Mouse (Mus musculus): Measurements from ENCODE around the gene Sorbs2.

The Sorbs2 gene

DNA sequence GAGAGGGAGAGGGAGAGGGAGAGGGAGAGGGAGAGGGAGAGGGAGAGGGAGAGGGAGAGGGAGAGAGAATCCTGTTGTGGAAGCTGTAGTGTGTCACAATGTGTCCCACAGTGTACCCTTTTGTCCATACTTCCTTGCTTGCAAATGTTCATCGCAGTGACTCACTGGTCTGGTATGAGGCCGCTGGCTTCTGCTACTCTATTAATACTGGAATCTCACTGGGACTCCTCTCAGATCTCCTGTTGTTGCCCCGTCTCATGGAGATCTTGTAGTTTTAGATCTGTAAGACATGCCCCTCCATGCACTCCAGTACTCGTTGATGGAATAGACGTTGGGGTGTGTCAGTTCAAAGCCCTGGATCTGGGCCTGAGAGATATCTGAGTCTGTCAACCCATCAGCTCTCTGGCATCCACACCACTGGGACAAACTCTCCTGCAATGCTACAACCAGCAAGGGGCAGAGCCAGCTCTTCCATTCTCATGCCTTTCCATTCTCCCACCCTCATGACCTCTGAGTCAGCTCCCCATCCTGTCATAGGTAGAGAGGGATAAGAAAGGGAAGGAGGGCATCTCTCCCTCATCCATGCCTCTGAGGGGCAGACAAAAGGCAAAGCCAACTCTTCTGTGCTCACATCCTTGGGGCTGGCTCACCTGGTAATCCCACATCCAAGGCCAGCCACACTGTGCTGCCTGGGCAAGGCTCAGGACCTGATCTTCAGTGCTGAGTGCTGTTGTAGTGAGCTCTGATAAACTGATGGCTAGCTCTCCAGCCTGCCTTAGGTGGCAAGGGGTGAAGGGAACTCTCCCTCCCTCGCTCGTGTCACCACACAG is 72.3 kb downstream of the Sorbs2 start:
- no peak for DNase-seq (ENCODE audit: low read depth, low spot score)

DNA sequence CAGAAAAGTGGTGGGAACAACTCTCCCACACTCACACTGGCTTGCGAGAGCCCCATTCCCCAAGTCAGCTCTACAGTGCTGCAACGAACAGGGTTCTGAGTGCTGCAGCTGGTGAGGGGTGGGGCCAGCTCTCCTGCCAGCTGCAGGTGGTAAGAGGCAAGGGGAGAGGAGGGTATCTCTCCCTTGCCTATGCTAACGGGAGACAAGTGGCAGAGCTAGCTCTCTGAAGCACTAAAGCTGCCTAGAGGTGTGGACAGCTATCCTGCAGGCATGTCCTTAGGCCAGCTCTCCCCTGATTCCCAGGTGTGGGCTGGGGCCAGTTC is 72.9 kb downstream of the Sorbs2 start:
- no peak for DNase-seq (ENCODE audit: low read depth, low spot score)

DNA sequence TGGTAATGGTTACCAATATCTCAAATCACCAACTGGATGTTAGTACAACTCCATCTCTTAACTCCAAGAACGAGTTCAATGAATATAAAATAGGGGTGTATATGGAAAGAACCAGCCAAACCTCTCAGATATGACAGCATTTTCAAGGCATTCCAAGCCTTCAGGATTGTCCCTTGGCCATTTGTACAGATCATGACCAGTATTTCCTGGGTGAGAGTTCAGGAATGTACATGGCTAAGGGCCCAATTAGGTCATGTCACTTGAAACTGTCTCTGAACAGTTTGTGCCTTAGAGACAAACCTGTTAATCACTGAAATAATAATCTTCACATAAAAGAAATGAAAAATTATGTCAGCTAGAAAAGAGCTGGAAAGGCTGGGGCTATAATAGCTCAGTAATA is 76.3 kb downstream of the Sorbs2 start:
- DNase-seq (ENCODE audit: low read depth, low spot score): no peak

DNA sequence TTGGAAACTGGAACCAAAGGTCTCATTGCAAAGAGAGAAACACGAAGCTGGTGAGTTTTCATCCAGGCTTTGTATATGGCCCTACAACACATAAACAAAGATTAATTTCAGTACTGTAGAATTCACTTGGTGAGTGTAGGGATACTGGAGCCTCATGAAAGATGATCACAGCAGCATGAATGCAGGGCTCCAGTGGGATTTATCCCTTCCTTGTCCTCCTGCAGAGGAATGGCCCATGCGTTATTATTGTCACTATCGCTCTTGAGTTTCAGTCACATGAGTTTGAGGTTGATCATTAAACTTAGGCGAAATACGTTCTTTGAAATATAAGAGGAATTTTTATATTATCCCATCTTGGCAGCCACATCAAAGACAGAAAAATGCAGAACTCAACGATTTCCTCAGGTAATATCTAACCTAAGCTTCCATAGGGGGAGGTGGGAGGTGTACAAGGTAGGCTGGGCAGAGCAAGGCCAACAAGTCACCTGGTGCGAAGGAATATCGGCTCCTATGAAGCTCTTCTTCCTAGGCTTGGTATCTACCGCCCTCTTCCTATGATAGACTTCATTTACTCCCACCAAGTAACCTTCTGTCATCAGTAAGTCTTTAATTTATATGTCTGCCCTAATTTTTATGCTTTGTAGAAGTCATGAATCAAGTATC is 76.9 kb downstream of the Sorbs2 start:
- DNase-seq (ENCODE audit: low read depth, low spot score): no peak

DNA sequence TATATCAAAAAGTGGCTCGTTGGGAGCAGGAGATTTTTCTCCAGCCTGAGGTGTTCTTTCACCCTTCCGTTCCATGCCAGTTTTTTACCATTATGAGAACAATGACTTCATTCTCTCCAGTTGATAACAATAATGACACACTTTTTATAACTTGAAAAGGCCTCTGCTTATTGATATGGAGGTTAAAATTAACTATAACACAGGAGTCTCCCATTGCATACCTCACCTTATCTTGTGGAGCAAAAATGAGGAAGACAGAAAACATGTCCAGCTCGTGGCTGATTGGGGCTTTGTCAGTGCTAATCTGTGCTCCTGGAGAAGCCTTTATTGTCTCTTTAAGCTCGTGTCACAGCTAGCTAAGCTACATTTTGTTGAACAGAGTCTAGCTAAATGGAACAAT is 77.6 kb downstream of the Sorbs2 start:
- no peak for DNase-seq (ENCODE audit: low read depth, low spot score)

DNA sequence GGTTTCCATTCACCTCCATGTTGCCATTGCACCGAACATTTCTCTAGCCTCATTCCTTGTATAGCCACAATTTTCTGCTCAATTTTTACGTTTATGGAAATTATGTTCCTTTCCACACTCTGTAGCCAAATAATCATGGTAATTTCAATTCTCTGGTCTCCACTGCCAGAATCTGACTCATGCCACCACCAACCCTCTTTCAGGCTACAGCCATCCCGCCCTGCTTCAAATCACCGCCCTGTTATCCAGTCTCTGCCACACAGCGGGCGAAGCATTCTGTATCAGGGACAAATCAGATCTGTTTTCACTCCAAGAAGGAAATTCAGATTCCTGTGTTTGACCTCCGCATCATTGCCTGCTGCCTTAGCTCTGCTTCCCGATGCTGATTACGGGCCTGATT is 79.4 kb downstream of the Sorbs2 start:
- no peak for DNase-seq (ENCODE audit: low read depth, low spot score)

DNA sequence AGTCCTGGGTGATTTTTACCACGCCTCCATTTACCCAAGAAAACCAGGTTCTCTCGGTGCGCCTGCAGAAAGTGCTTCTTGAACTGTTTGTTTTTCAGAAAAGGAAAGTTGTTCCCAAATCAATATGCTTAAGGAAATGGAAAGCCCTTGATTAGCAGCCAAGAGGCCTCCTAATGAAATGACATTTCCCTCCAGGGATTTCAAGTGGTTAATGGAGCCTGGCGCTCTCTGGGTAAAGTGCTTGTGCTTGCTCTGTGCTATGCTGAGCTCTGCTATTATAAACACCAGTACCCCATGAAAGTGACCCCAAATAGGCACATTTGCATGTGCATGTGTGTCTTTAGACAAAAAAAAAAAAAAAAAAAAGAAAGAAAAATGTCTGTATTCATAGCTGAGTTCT is 84.3 kb downstream of the Sorbs2 start:
- DNase-seq (ENCODE audit: low read depth, low spot score): no peak

DNA sequence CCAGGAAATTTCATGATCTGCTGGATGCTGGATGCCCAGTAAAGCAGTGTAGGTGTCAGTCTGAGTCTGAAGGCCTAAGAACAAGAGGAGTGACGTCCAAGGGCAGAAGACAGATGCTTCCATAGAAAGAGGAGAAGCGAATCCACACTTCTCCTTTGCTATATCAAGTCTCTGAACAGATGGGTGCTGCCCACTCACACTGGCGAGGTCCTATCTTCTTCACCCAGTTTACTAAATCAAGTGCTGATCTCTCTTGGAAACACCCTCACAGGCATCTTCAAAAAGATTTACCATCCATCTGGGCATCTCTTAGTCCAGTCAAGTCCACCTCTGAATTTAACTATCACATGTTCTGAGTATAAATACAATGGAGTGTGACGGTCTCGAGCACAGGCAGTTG is 86.1 kb downstream of the Sorbs2 start:
- no peak for DNase-seq (ENCODE audit: low read depth, low spot score)

DNA sequence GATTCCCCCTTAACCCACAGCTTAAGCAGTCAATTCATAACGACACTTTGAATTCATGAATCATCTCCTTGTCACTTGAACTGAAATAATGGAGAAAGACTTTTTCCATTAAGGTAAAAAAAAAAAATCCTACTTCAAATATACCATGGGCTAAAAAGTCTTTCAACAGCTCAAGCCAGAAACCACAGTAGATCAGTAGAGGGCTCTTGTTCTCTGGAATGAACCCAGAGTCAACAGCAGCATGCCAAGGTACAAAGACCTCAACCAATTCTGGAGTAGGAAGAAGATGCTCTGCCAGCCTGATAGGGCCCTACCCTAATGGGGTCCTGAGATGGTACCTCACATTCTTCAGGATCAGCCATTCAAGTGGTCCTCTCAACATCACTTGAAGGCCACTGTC is 88.4 kb downstream of the Sorbs2 start:
- DNase-seq (ENCODE audit: low read depth, low spot score): no peak

DNA sequence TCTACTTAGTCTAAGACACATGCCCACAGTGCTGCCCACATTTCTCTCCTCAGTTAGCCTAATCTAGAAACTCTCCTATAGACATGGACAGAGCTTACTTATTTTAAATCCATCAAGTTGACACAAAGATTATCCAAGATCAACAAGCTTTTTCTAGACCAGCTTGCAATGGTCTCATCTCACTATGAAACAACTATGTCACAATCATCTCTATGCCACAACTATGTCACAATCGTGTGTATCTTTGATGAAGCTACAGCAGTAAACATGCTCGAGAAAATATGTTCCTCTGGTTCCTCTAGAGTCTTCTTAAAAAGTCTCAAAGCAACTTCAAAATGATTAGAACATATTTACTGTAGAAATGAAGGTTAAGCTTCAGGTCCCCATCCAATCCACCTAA is 89.0 kb downstream of the Sorbs2 start:
- no peak for DNase-seq (ENCODE audit: low read depth, low spot score)

DNA sequence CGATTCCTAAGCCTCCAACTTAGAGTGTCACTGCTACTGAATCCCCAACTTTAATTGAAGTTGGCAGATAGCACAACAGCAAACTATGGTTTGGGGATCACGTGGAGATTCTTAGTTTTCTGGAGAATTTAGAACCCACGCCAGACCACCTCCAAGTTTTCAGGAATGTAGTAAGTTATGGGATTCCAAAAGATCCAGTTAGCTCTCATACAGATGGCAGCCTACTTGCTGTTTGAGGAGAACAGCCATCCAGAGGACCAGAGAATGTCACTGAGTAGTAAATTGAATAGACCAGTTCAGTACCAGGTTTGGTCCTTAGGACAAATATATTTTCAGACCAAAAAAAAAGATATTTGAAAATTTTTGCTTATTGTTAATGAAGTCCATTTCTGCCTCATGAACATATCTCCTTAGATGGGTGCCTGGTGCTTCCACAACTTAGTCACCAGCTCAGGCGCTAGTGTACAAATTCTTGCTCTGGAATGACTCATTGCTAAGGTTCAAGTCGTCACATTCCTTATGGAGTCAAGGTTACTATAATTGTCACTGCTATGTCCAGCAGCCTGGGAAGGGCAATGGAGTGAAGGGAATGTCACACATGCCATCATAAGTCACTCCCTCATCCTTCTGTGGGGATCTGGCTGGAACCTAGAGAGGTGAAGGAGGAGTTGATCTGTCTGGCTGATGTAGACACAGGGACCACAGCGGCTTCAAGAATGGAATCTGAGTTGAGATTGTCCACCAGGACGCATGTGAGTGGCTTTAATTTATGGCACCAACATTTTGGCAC is 90.2 kb downstream of the Sorbs2 start:
- no peak for DNase-seq (ENCODE audit: low read depth, low spot score)

DNA sequence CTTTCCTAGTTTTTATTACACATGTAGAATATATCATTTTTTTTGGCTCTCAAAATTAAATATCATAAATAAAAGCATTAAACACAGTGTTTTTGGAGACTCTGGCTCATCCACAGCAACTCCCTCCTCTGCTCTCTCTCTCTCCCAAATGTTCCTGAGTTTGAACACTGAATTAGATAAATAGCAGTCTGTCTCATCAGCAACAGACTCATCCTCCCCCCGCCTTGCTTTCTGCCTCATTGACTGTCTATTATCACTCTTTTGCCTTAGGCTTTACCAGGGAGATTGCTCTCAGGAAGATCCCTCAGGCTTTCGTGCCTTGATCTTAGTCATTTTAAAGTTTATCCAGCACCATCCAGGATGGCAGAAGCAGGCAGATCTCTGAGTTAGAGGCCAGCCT is 91.3 kb downstream of the Sorbs2 start:
- DNase-seq (ENCODE audit: low read depth, low spot score): no peak

DNA sequence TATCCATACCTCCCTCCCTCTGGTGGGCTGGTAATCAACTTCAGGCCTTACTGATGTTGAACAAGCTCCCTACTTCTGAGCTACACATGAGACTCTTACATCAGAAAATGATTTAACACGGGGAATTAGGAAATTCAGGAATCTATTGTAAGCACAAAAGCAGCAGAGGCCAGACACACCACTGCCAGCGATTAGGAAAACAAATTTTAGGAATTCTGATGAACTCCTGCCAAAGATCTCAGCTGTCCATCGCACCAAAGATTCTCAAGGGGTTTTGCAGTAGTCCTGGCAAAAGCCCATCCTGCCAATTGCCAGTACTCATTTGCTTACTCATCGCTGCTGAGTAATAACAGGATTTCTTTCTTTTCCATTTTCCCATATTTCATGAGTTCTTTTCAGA is 94.4 kb downstream of the Sorbs2 start:
- DNase-seq (ENCODE audit: low read depth, low spot score): no peak

DNA sequence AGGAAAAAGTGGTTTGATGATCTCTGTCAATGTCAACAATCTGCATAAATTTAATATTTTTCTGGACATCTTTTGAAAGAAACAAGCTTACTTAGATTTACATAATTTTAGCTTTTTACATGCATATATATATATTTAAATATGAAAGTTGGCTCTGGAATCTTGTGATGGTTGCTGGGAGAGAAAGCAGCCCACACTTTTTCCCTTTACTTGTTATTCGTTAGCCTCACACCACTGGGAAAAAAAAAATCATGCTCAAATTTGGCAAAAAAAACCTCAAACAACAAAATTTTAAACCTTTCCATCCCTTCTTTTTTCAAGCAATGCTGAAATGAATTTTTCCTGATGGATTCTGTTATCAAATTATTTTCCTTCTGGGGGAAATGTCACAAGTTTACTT is 97.8 kb downstream of the Sorbs2 start:
- DNase-seq (ENCODE audit: low read depth, low spot score): no peak

DNA sequence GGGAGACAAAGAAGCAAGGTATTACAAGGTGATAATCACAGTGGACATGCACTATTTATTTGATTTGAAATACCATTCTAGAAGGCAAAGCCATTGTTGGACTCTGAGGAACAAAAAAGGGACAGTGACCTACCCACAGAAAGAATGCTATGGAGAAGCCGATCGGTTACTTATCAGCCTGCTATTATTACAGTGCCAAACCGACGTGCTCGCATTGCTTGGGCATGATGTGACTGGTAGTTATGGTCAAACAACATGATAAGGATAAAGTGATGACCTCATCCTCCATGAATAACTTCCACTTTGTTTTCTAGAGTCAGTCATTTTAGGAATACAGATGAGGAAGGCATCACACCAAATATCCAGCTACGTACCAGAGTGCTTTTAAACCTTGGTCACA is 99.4 kb downstream of the Sorbs2 start:
- no peak for DNase-seq (ENCODE audit: low read depth, low spot score)

DNA sequence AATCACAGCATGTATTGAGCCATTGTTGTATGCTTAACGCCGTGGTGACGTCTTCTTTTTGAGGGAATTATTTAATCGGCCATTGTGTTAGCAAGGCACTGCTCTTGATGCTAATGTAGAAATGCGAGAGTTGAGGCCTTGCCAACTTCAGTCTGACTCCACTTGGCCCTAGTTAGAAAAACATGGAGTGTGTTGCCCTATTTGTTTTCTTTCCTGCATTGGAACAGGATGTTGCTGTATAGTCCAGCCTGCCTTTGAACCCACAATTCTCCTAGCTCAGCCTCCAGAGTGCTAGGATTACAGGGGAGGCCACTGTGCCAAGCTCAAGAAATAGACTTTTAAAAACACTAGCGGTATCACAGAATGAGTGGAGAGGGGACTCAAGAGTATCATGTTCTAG is 100.8 kb downstream of the Sorbs2 start:
- no peak for DNase-seq (ENCODE audit: low read depth, low spot score)

DNA sequence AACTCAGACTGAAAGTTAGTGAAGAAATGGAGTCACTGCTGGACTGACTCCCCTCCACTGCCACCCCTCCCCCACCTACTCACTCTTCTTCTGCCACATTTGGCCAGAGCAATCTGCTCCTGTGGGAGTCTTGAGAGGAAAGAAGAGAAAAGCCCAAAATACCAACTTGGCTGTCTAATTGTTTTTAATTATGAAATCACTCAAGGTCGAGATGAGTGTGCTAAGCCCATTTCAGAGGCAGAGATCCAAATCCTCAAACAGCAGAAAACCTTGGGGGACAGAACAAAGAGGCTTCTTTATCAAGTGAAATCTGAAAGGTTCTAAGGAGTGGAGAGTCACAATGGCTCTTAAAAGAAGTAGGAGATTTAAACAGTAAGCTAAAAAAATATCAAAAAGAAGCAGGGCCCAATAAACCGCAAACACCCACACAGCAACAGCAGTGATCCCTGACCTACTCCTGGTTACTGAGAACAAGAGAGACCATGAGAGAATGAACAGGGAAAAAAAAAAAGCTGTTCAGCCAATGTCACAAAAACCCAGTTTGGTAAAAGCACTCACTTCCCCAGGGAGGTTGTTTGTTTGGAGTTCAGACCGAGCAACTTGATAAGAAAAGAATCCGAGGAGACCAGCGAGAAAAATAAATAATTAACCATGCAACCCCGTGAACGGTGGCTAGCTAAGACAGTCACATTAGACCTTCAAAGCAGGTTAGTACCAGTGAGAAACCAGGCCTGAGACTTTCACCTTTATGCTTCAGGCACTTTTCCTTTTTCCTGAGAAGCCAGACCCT is 103.0 kb downstream of the Sorbs2 start:
- DNase-seq (ENCODE audit: low read depth, low spot score): no peak

DNA sequence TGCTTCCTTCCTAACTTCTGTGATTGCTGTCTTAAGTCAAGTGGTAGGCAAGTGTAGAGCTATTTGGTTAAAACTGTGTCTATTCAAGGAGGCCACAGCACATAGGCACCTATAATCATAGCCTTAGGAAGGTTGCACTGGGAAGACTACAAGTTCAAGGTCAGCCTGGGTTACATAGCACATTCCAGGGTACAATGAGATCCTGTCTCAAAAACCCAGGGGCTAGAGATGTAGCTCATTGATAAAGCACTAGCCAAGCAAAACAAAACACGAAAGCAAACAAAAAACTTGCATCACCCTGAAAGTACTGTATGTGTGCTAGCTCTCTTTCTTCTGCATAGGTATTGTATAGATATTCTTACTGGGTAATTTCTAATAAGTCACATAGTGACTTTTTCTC is 103.7 kb downstream of the Sorbs2 start:
- no peak for DNase-seq (ENCODE audit: low read depth, low spot score)

DNA sequence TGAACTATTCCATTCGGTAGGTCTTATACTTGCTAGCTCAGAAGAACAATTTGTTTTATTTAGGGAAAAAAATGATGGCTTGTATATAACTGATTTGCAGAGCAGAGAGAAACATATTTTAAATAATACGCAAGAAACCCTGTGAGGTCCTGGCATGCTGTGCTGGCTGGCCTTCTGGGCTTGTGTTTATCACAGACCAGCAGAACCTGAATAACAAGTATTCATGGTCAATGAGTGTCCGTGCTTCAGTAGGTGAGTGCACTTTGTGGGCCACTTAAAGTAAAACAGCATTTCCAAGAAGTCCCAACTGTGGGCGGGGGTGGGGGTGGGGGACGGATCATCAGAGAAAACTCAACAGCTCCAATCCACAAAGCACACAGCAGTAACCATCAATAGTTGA is 107.0 kb downstream of the Sorbs2 start:
- no peak for DNase-seq (ENCODE audit: low read depth, low spot score)

DNA sequence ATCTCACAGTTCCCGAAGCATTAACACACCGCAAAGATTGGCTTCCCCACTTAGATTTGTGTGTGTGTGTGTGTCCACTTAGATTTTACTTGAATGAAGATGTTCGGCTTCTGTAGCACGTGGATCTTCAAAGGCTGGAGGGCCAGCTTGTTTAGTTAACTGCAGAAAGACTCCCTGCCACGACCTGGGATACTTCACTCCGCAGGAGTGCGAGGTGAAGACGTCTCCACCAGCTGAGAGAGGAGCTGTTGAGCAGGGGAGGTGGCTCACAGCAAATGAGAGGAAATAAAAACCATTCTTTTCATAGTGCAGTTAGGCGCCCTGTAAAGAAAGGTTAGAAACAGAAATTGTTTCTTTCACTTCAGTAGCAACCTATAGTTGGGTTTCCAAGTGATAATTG is 107.5 kb downstream of the Sorbs2 start:
- no peak for DNase-seq (ENCODE audit: low read depth, low spot score)

DNA sequence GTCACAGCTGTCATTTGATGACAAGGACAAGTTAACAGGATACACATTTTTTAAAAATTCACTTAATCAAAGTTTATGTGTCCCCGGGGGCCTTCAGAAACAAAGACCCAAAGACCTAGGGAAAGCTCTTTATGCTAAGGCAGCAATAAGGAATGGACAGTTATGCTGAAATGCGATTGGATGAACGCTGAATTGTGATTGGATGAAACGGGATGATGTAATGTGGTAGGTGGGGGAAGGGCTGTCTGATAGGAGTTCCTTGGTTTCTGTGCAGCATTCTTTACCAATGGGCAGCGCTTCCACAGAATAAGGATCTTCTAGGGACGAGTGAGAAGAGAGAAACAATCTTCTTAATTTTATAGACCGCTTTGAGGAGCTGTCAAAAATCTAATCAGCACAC is 108.0 kb downstream of the Sorbs2 start:
- no peak for DNase-seq (ENCODE audit: low read depth, low spot score)

DNA sequence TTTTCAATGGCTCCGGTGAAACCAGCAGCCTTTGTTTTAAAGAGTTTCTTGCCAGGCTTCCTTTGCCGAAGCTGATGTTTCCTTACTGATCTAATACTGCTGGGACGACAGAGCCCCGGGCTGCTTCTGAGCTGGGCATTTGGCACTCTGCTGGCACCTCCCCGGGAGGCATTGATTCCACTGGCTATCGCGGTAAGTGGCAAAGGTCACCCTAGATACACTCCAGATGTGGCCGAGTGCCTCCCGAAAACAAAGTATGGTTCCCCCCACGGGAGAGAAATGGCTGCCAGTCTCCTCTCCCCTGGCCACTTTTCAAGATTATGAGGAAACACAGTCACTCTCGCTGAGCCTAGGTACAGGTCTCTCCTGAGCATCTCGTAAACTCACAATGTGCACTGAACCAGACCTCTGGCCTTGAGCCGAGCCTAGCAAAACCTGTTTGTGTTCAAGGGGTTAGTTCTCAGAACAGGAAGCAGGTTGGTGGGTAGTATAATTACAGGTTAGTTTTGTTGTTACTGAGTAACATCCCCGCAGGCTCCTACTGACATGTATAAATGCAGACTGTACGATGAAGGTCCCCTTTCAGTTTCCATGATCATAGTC is 114.1 kb downstream of the Sorbs2 start:
- no peak for DNase-seq (ENCODE audit: low read depth, low spot score)
